Mouse (Mus musculus): ENCODE results near the gene Aloxe3.
A peak's percentile ranks its signal among the peaks of the same experiment; 100 is the strongest.

DNA sequence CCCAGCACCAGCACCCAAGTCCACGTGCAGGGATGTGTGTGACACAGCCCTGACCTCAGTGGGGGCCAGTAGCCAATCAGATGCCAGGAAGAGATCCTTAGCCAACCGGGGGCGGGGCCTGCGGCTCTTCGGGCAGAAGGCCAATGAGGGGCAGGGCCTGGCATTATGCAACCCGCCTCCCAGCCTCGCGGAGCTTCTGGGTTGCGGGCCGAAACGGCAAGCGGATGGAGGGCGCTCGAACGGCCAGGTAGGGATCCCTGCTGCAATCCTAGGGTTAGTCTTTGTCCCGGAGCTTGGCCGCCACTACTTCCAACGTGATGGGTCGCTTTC, 27.0 kb upstream of the Aloxe3 start:
- TF ChIP-seq POLR2A (IDR thresholded peaks at IDR 0.05; ENCODE audit: extremely low read depth, insufficient read depth, low read length) (peak; percentile 57), CTCF (IDR thresholded peaks at IDR 0.05; ENCODE audit: low read depth, low read length) (no peak)

Data from liver, adult 2 months (tissue).